Mouse (Mus musculus) stomach, postnatal 0 days (tissue): ENCODE measurements around the gene Ptk6. TPM values are rescaled to one million over a fixed set of nuclear protein-coding genes. Genes with fewer than 3 reads are reported as not detected.

Source experiments
- ATAC-seq: fragments of 200-750 bp; cut with Nextera tagmentation; 2 replicates; pipeline ENCODE4 v1.8.0; 2017; ENCODE audit not compliant: low FRiP score, low TSS enrichment
- DNase-seq: peaks from one replicate; pipeline ENCODE4 v3.0.0-alpha.2; 2016; ENCODE audit warnings: low spot score
- H3K27ac ChIP-seq: fragments of 300-500 bp; sonication (generic); replicated peaks from 2 replicates; pipeline ENCODE4 v1.5.1; 2014; ENCODE audit warnings: mild to moderate bottlenecking, control low read depth
- H3K27me3 ChIP-seq: fragments of 300-500 bp; sonication (generic); 2 replicates; pipeline ENCODE4 v1.6.1; 2014; ENCODE audit warnings: low read length; ENCODE audit not compliant: control insufficient read depth, insufficient read depth
- H3K36me3 ChIP-seq: fragments of 300-500 bp; sonication (generic); 2 replicates; pipeline ENCODE4 v1.6.1; 2014; ENCODE audit warnings: low read length, mixed read lengths; ENCODE audit not compliant: control insufficient read depth, insufficient read depth
- H3K4me1 ChIP-seq: fragments of 300-500 bp; sonication (generic); replicated peaks from 2 replicates; pipeline ENCODE4 v1.6.1; 2014; ENCODE audit warnings: antibody characterized with exemption; ENCODE audit not compliant: control insufficient read depth, insufficient read depth
- H3K4me2 ChIP-seq: fragments of 300-500 bp; sonication (generic); replicated peaks from 2 replicates; pipeline ENCODE4 v1.6.1; 2014; ENCODE audit warnings: low read depth, mild to moderate bottlenecking, control low read depth, moderate library complexity
- H3K4me3 ChIP-seq: fragments of 300-500 bp; sonication (generic); 2 replicates; pipeline ENCODE4 v1.5.1; 2014; ENCODE audit warnings: low read depth, low read length, control low read depth
- H3K9ac ChIP-seq: fragments of 300-500 bp; sonication (generic); 2 replicates; pipeline ENCODE4 v1.6.1; 2014; ENCODE audit warnings: mild to moderate bottlenecking, low read length, control low read depth, mixed read lengths
- H3K9me3 ChIP-seq: fragments of 300-500 bp; sonication (generic); 2 replicates; pipeline ENCODE4 v1.6.1; 2016; ENCODE audit warnings: low read length; ENCODE audit not compliant: control insufficient read depth
- CTCF ChIP-seq: IDR thresholded peaks from 2 replicates; pipeline ENCODE4 v1.5.1; 2016; ENCODE audit warnings: antibody characterized with exemption, low read depth, mild to moderate bottlenecking, moderate library complexity
- EP300 ChIP-seq: optimal IDR thresholded peaks from 2 replicates; pipeline ENCODE3; 2016; ENCODE audit warnings: antibody characterized with exemption
- WGBS: fragments of 180-500 bp; shearing (Covaris S2); extraction: QIAGEN DNeasy Blood & Tissue Kit; methylation state at CpG from one replicate; pipeline ENCODE4 v1.1.7; 2014; 5-methylcytosine and 5-hydroxymethylcytosine counted together
- polyA plus RNA-seq: library from polyadenylated mRNA; unstranded; fragments of >200 nt; fragmentation: Nextera tagmentation; extraction: Ambion mirVana; gene quantifications from 2 replicates; pipeline ENCODE4 v1.2.1, GENCODE M21; 2015

The Ptk6 gene
- polyA plus RNA-seq, 1 experiment from 2014 or later, result 5.9 TPM

- WGBS, result 84% methylated on average over 4 of the region's 4 CpGs
- DNase-seq, result no peak
- Histone ChIP-seq H3K4me3 (no peak overlapping the region), H3K4me1 (no peaks in the 10 kb centered on the region), H3K9ac (no peak overlapping the region), H3K9me3 (no peaks in the 10 kb centered on the region), H3K4me2 (no peak overlapping the region), H3K27ac (no peak overlapping the region), H3K36me3 (no peaks in the 10 kb centered on the region), H3K27me3 (0 out of 2 replicates have a peak, but pooled peaks cover 2% of the 10 kb centered on the region)
- TF ChIP-seq EP300 (no peak), CTCF (no peak)
- no peak for ATAC-seq
These were observed 45.4 kb downstream of the Ptk6 start for GRCm38 (mm10) chr2:181157180-181157579.

GRCm38 (mm10) chr2:181156248-181157121 is 46.1 kb downstream of the Ptk6 start, which contains the start of gene Eef1a2:
TSS of gene Eef1a2 (minus strand) at chr2:181157014.
- Histone ChIP-seq H3K9ac (no peak within 1 kb of the TSS), H3K4me1 (no peaks in the 10 kb centered on the region), H3K9me3 (no peaks in the 10 kb centered on the region), H3K27ac (no peak within 1 kb of the TSS), H3K36me3 (no peaks in the 10 kb centered on the region), H3K27me3 (0 out of 2 replicates have a peak, but pooled peaks cover 2% of the 10 kb centered on the region), H3K4me2 (0 out of 2 replicates have a peak within 1 kb of the TSS, but pooled peaks have one; percentile 11), H3K4me3 (no peak within 1 kb of the TSS)
- no peak for TF ChIP-seq CTCF
- no peak for TF ChIP-seq EP300
- no peak for DNase-seq
- no peak; the same call in 1 of the 2 replicates for ATAC-seq
- 4% methylated on average over 53 of the region's 55 CpGs for WGBS

- Histone ChIP-seq H3K27ac (no peak overlapping the region), H3K27me3 (0 out of 2 replicates have a peak, but pooled peaks cover 2% of the 10 kb centered on the region), H3K36me3 (no peaks in the 10 kb centered on the region), H3K4me1 (no peaks in the 10 kb centered on the region), H3K4me2 (no peak overlapping the region), H3K9ac (no peak overlapping the region), H3K9me3 (no peaks in the 10 kb centered on the region), H3K4me3 (no peak overlapping the region)
- no peak for ATAC-seq
- 70% methylated on average over 4 of the region's 4 CpGs for WGBS
- TF ChIP-seq EP300 (no peak), CTCF (no peak)
- no peak for DNase-seq
These were observed 46.8 kb downstream of the Ptk6 start for GRCm38 (mm10) chr2:181155801-181156200.

- DNase-seq, result no peak
- 75% methylated on average over 8 of the region's 8 CpGs for WGBS
These were observed 47.7 kb downstream of the Ptk6 start for GRCm38 (mm10) chr2:181154831-181155415.

GRCm38 (mm10) chr2:181154361-181154760 is 48.2 kb downstream of the Ptk6 start:
- no peak overlapping the region for H3K4me3 ChIP-seq
- WGBS, result 79% methylated on average over 3 of the region's 3 CpGs
- TF ChIP-seq EP300 (no peak), CTCF (no peak)
- H3K36me3 ChIP-seq, result no peaks in the 10 kb centered on the region
- no peak overlapping the region for H3K27ac ChIP-seq
- no peaks in the 10 kb centered on the region for H3K4me1 ChIP-seq
- no peak for DNase-seq
- no peaks in the 10 kb centered on the region for H3K9me3 ChIP-seq
- H3K27me3 ChIP-seq, result 0 out of 2 replicates have a peak, but pooled peaks cover 2% of the 10 kb centered on the region
- H3K4me2 ChIP-seq, result no peak overlapping the region
- H3K9ac ChIP-seq, result no peak overlapping the region
- no peak for ATAC-seq

More at GRCm38 (mm10) chr2:181154831-181155415, 47.7 kb downstream of the Ptk6 start:
- Histone ChIP-seq H3K36me3 (no peaks in the 10 kb centered on the region), H3K4me3 (no peak overlapping the region), H3K9me3 (no peaks in the 10 kb centered on the region), H3K27me3 (0 out of 2 replicates have a peak, but pooled peaks cover 2% of the 10 kb centered on the region), H3K9ac (no peak overlapping the region), H3K4me1 (no peaks in the 10 kb centered on the region), H3K27ac (no peak overlapping the region), H3K4me2 (no peak overlapping the region)
- no peak for ATAC-seq
- no peak for TF ChIP-seq EP300
- TF ChIP-seq CTCF, result no peak

GRCm38 (mm10) chr2:181153837-181154236 is 48.8 kb downstream of the Ptk6 start:
- H3K4me2 ChIP-seq, result no peak overlapping the region
- no peaks in the 10 kb centered on the region for H3K36me3 ChIP-seq
- no peaks in the 10 kb centered on the region for H3K4me1 ChIP-seq
- H3K27ac ChIP-seq, result no peak overlapping the region
- no peaks in the 10 kb centered on the region for H3K9me3 ChIP-seq
- TF ChIP-seq CTCF, result peak; percentile 65
- TF ChIP-seq EP300, result no peak
- H3K4me3 ChIP-seq, result no peak overlapping the region
- WGBS, result 0% methylated on average over 1 of the region's 1 CpGs
- H3K9ac ChIP-seq, result no peak overlapping the region
- no peak for ATAC-seq
- H3K27me3 ChIP-seq, result 0 out of 2 replicates have a peak, but pooled peaks cover 2% of the 10 kb centered on the region
- DNase-seq, result peak; percentile 46
